16 mouse cellular contexts compared by ENCODE assay signal in genomic region chr8:87063588-87063987, GRCm38 (mm10).
A peak's percentile ranks its signal among the peaks of the same experiment; 100 is the strongest.
DNase-seq lines count a peak whose midpoint lies in the region; ATAC-seq and TF ChIP-seq lines count a peak whose summit lies in the region.
"Had no signal": no experiment of that assay in that cellular context is flagged by ENCODE, and none has a peak within 500 bp of the region (broad histone marks: within the 10 kb centered on the region; RNA-seq: fewer than 3 reads in every experiment).

No protein-coding gene starts in this region.

- no peaks in the 10 kb centered on the region for H3K27me3 ChIP-seq in forebrain, embryonic 13.5 days
- no peaks in the 10 kb centered on the region for H3K27me3 ChIP-seq in forebrain, embryonic 16.5 days (replicated peaks; ENCODE audit: control insufficient read depth, insufficient read depth, low read length)
- no peaks in the 10 kb centered on the region for H3K27me3 ChIP-seq in midbrain, embryonic 12.5 days
- no peaks in the 10 kb centered on the region for H3K27me3 ChIP-seq in midbrain, postnatal 0 days (ENCODE audit: insufficient read depth, low read length)
- H3K27me3 ChIP-seq in neural tube, embryonic 12.5 days (replicated peaks): no peaks in the 10 kb centered on the region
- H3K27me3 ChIP-seq in neural tube, embryonic 15.5 days (replicated peaks): no peaks in the 10 kb centered on the region
- H3K27me3 ChIP-seq: CH12.LX; forebrain, embryonic 15.5 days; heart, embryonic 12.5 days; hindbrain, embryonic 15.5 days had no signal

- H3K27ac ChIP-seq in forebrain, embryonic 13.5 days: peak overlapping the region; percentile 46
- H3K27ac ChIP-seq in forebrain, embryonic 16.5 days (ENCODE audit: low read length): no peak overlapping the region
- peak overlapping the region; percentile 54 for H3K27ac ChIP-seq in midbrain, embryonic 12.5 days (replicated peaks)
- H3K27ac ChIP-seq in midbrain, postnatal 0 days (ENCODE audit: low read depth, low read length): no peak overlapping the region
- no peak overlapping the region for H3K27ac ChIP-seq in neural tube, embryonic 12.5 days
- H3K27ac ChIP-seq in neural tube, embryonic 15.5 days (replicated peaks): no peak overlapping the region
- H3K27ac ChIP-seq: embryonic facial prominence, embryonic 10.5 days had no signal

- no peaks in the 10 kb centered on the region for H3K36me3 ChIP-seq in forebrain, embryonic 13.5 days (ENCODE audit: poor library complexity, severe bottlenecking)
- no peaks in the 10 kb centered on the region for H3K36me3 ChIP-seq in forebrain, embryonic 16.5 days (ENCODE audit: control insufficient read depth, insufficient read depth)
- no peaks in the 10 kb centered on the region for H3K36me3 ChIP-seq in midbrain, embryonic 12.5 days
- no peaks in the 10 kb centered on the region for H3K36me3 ChIP-seq in midbrain, postnatal 0 days (ENCODE audit: insufficient read depth, low read length)
- no peaks in the 10 kb centered on the region for H3K36me3 ChIP-seq in neural tube, embryonic 12.5 days
- H3K36me3 ChIP-seq in neural tube, embryonic 15.5 days: no peaks in the 10 kb centered on the region
- H3K36me3 ChIP-seq: embryonic facial prominence, embryonic 10.5 days; forebrain, embryonic 15.5 days; heart, embryonic 12.5 days; hindbrain, embryonic 15.5 days had no signal

- H3K4me1 ChIP-seq in forebrain, embryonic 13.5 days: peaks cover 26% of the 10 kb centered on the region
- H3K4me1 ChIP-seq in forebrain, embryonic 16.5 days (replicated peaks; ENCODE audit: control insufficient read depth, insufficient read depth, low read length): peaks cover 12% of the 10 kb centered on the region
- H3K4me1 ChIP-seq in midbrain, embryonic 12.5 days: peaks cover 8% of the 10 kb centered on the region
- no peaks in the 10 kb centered on the region for H3K4me1 ChIP-seq in midbrain, postnatal 0 days (ENCODE audit: insufficient read depth, low read length)
- peaks cover 12% of the 10 kb centered on the region; the same call in 1 of the 2 replicates for H3K4me1 ChIP-seq in neural tube, embryonic 12.5 days
- peaks cover 9% of the 10 kb centered on the region for H3K4me1 ChIP-seq in neural tube, embryonic 15.5 days

- H3K9ac ChIP-seq in forebrain, embryonic 13.5 days: no peak overlapping the region
- H3K9ac ChIP-seq in forebrain, embryonic 16.5 days (replicated peaks; ENCODE audit: low read depth, low read length): no peak overlapping the region
- H3K9ac ChIP-seq in midbrain, embryonic 12.5 days (replicated peaks): no peak overlapping the region
- no peak overlapping the region for H3K9ac ChIP-seq in midbrain, postnatal 0 days (replicated peaks; ENCODE audit: low read length, poor library complexity, severe bottlenecking)
- H3K9ac ChIP-seq in neural tube, embryonic 12.5 days: no peak overlapping the region
- no peak overlapping the region for H3K9ac ChIP-seq in neural tube, embryonic 15.5 days (replicated peaks)
- H3K9ac ChIP-seq: forebrain, embryonic 15.5 days; heart, embryonic 12.5 days; hindbrain, embryonic 15.5 days had no signal

- 80% methylated on average over 4 of the region's 4 CpGs for WGBS in forebrain, embryonic 13.5 days
- 65% methylated on average over 4 of the region's 4 CpGs for WGBS in forebrain, embryonic 16.5 days
- 92% methylated on average over 4 of the region's 4 CpGs for WGBS in midbrain, embryonic 12.5 days
- 78% methylated on average over 4 of the region's 4 CpGs for whole genome bisulfite sequencing in midbrain, postnatal 0 days
- 86% methylated on average over 4 of the region's 4 CpGs for WGBS in neural tube, embryonic 12.5 days
- 81% methylated on average over 4 of the region's 4 CpGs for WGBS in neural tube, embryonic 15.5 days

- TF ChIP-seq CTCF in midbrain, postnatal 0 days (IDR thresholded peaks at IDR 0.05): no peak

- H3K4me2 ChIP-seq in forebrain, embryonic 13.5 days: no peak overlapping the region
- no peak overlapping the region for H3K4me2 ChIP-seq in forebrain, embryonic 16.5 days (ENCODE audit: low read length)
- no peak overlapping the region for H3K4me2 ChIP-seq in midbrain, embryonic 12.5 days (replicated peaks)
- H3K4me2 ChIP-seq in midbrain, postnatal 0 days (ENCODE audit: low read depth, low read length, poor library complexity, severe bottlenecking): no peak overlapping the region
- H3K4me2 ChIP-seq in neural tube, embryonic 12.5 days (replicated peaks): no peak overlapping the region
- no peak overlapping the region for H3K4me2 ChIP-seq in neural tube, embryonic 15.5 days
- H3K4me2 ChIP-seq: heart, embryonic 12.5 days; hindbrain, embryonic 15.5 days had no signal

- no peak for ATAC-seq in forebrain, embryonic 13.5 days
- ATAC-seq in forebrain, embryonic 16.5 days: no peak
- ATAC-seq in midbrain, embryonic 12.5 days (ENCODE audit: low FRiP score, low read depth): no peak
- ATAC-seq in midbrain, postnatal 0 days (ENCODE audit: low FRiP score): no peak
- ATAC-seq in neural tube, embryonic 12.5 days (ENCODE audit: low FRiP score, low read depth): 0 out of 2 replicates have a peak, but pooled peaks have one; percentile 7
- no peak for ATAC-seq in neural tube, embryonic 15.5 days (ENCODE audit: low FRiP score)
- ATAC-seq: activated CD4-positive, CD25-positive, alpha-beta regulatory T cell, adult 4 months; Patski had no signal

- no peak overlapping the region for H3K4me3 ChIP-seq in forebrain, embryonic 13.5 days
- H3K4me3 ChIP-seq in forebrain, embryonic 16.5 days (replicated peaks; ENCODE audit: low read length): no peak overlapping the region
- no peak overlapping the region for H3K4me3 ChIP-seq in midbrain, embryonic 12.5 days
- H3K4me3 ChIP-seq in midbrain, postnatal 0 days (ENCODE audit: low read depth, low read length): no peak overlapping the region
- no peak overlapping the region for H3K4me3 ChIP-seq in neural tube, embryonic 12.5 days
- H3K4me3 ChIP-seq in neural tube, embryonic 15.5 days (replicated peaks): no peak overlapping the region
- H3K4me3 ChIP-seq: embryonic facial prominence, embryonic 10.5 days; forebrain, embryonic 15.5 days; heart, embryonic 12.5 days; hindbrain, embryonic 15.5 days had no signal

- DNase-seq in midbrain, postnatal 0 days (ENCODE audit: low spot score): no peak
- DNase-seq in gastrocnemius, adult 8-10 months (ENCODE audit: low spot score in 2 of 2): no peak
- DNase-seq: adrenal gland, postnatal 14 days; gastrocnemius, postnatal 25 days had no signal

- H3K9me3 ChIP-seq in forebrain, embryonic 13.5 days (replicated peaks): no peaks in the 10 kb centered on the region
- no peaks in the 10 kb centered on the region for H3K9me3 ChIP-seq in forebrain, embryonic 16.5 days (ENCODE audit: control insufficient read depth, low read length)
- H3K9me3 ChIP-seq in midbrain, embryonic 12.5 days: no peaks in the 10 kb centered on the region
- H3K9me3 ChIP-seq in midbrain, postnatal 0 days (ENCODE audit: low read length): no peaks in the 10 kb centered on the region
- H3K9me3 ChIP-seq in neural tube, embryonic 12.5 days: 0 out of 2 replicates have a peak, but pooled peaks cover 3% of the 10 kb centered on the region
- H3K9me3 ChIP-seq in neural tube, embryonic 15.5 days (replicated peaks): no peaks in the 10 kb centered on the region
- H3K9me3 ChIP-seq: forebrain, embryonic 15.5 days; hindbrain, embryonic 15.5 days had no signal

Comparison
In these comparisons a context has a peak if more than half of its experiments do, and no peak if none do; other contexts are left out.
1. H3K27ac ChIP-seq: peak in forebrain, embryonic 13.5 days (single experiment) and midbrain, embryonic 12.5 days (single experiment); none in forebrain, embryonic 16.5 days (single experiment), midbrain, postnatal 0 days (single experiment), neural tube, embryonic 12.5 days (single experiment) and neural tube, embryonic 15.5 days (single experiment).